Mouse (Mus musculus) liver, embryonic 14.5 days (tissue): ENCODE results near the gene Polr2c.

Source experiments
- CTCF ChIP-seq: IDR thresholded peaks from 2 replicates; pipeline ENCODE4 v1.5.1; 2016; ENCODE audit warnings: antibody characterized with exemption, low read depth, control low read depth
- EP300 ChIP-seq: IDR thresholded peaks from 2 replicates; pipeline ENCODE4 v1.6.1; 2016; ENCODE audit warnings: antibody characterized with exemption, low read depth

GRCm38 (mm10) chr8:94857011-94857345 lies 272 bp upstream of the Polr2c start:
- TF ChIP-seq CTCF (no peak), EP300 (no peak)
